ENCODE assay signal across 15 mouse cellular contexts in the genomic region with DNA sequence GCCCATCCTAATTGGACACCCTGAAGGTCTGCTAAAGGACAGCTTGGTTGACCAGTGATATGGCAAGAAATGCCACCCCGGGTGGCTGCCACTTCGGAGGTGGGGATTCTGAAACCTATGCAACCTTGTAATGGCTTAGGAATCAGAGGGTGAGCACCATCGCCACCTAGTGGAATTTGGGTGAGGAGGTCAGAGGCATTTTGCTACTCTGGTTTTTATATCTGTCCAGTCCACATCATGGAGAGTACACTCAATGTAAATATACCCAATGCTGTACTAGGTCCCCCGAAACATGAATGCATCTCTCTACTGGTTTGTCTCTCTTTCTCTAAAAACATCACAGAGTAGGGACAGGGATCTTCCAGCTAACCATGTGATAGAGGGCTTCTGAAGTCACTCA. TPM values are rescaled to one million over a fixed set of nuclear protein-coding genes. Genes with fewer than 3 reads are reported as not detected.
DNase-seq lines count a peak whose midpoint lies in the region; ATAC-seq and TF ChIP-seq lines count a peak whose summit lies in the region.
"Not testable (repeated sequence)": the region's sequence is repeated elsewhere in the genome, so short reads cannot be mapped to it uniquely, and the experiment has no call there.
"Had no signal": no experiment of that assay in that cellular context is flagged by ENCODE, and none has a peak within 500 bp of the region (broad histone marks: within the 10 kb centered on the region; RNA-seq: fewer than 3 reads in every experiment).

No protein-coding gene starts in this region.

- intact Hi-C loops in gastrocnemius, adult 2 months (cut with DNase I); left cerebral cortex, adult 2 months (cut with DNase I): not testable (repeated sequence)

- H3K4me1 ChIP-seq in MEL (ENCODE audit: control insufficient read depth in 1 of 2, insufficient read depth in 2 of 2, low read length in 2 of 2): not testable (repeated sequence)

- TF ChIP-seq POLR2A in MEL (IDR thresholded peaks at IDR 0.05; ENCODE audit: control insufficient read depth in 1 of 2, insufficient read depth in 1 of 2, low read depth in 1 of 2, low read length in 2 of 2, poor library complexity in 1 of 2): not testable (repeated sequence)

- H3K27me3 ChIP-seq in MEL (ENCODE audit: control insufficient read depth in 1 of 2, insufficient read depth in 2 of 2, low read length in 2 of 2): not testable (repeated sequence)

- DNase-seq in MEL (ENCODE audit: low read depth, low spot score): peak; percentile 3
- peak; percentile 20 for DNase-seq in cerebellum, adult 9-10 months
- not testable (repeated sequence) for DNase-seq in gastrocnemius, adult 2 months; left cerebral cortex, adult 2 months (ENCODE audit: extremely low spot score in 1 of 2, low spot score in 2 of 2)
- DNase-seq in induced T-regulatory cell, adult 2 months (ENCODE audit: low read depth): peak; percentile 27
- DNase-seq in retina, embryonic 14.5 days (ENCODE audit: low spot score): peak; percentile 39

- TF ChIP-seq CTCF in MEL (IDR thresholded peaks at IDR 0.05 in 2 of 3, conservative IDR thresholded peaks at IDR 0.05 in 1 of 3; ENCODE audit: control insufficient read depth in 1 of 3, insufficient read depth in 1 of 3, low read depth in 2 of 3, low read length in 3 of 3, poor library complexity in 1 of 3, severe bottlenecking in 1 of 3): peak; percentile 5 to 22 (median 7); a peak in 2 of 6 replicates
- TF ChIP-seq CTCF in gastrocnemius, adult 2 months (IDR thresholded peaks at IDR 0.05): peak; percentile 59
- TF ChIP-seq CTCF in left cerebral cortex, adult 2 months (IDR thresholded peaks at IDR 0.05): peak; percentile 52

- not testable (repeated sequence) for H3K9ac ChIP-seq in MEL (ENCODE audit: control insufficient read depth, low read depth, low read length, poor library complexity, severe bottlenecking)

- H3K27ac ChIP-seq in MEL (ENCODE audit: control insufficient read depth, low read depth, low read length); gastrocnemius, adult 2 months; left cerebral cortex, adult 2 months: not testable (repeated sequence)

- not testable (repeated sequence) for H3K36me3 ChIP-seq in MEL (ENCODE audit: control insufficient read depth in 1 of 2, insufficient read depth in 2 of 2, low read length in 2 of 2)

- H3K4me3 ChIP-seq in MEL (ENCODE audit: control insufficient read depth in 1 of 2, insufficient read depth in 1 of 2, low read depth in 2 of 2, low read length in 2 of 2); gastrocnemius, adult 2 months; left cerebral cortex, adult 2 months: not testable (repeated sequence)

- peak; percentile 57; the same call in 1 of the 2 replicates for ATAC-seq in megakaryocyte, adult 5-6 weeks (ENCODE audit: poor library complexity, severe bottlenecking)

- TF ChIP-seq EP300 in MEL (IDR thresholded peaks at IDR 0.05; ENCODE audit: low read depth in 1 of 2, low read length in 2 of 2): not testable (repeated sequence)

- H3K79me2 ChIP-seq in MEL (ENCODE audit: control insufficient read depth, insufficient read depth, low read length, poor library complexity): not testable (repeated sequence)

- not testable (repeated sequence) for TF ChIP-seq RAD21 in MEL (IDR thresholded peaks at IDR 0.05; ENCODE audit: low read depth, low read length)

- H3K9me3 ChIP-seq in MEL (replicated peaks; ENCODE audit: insufficient read depth, low read length): not testable (repeated sequence)

RNA-seq across cellular contexts. Expression of gene Apol9a, which starts 1.8 kb away (rescaled TPM):
- not detected in 2 replicates for total RNA-seq in MEL (2012; rRNA removed)
- polyA plus RNA-seq in MEL (2012; ENCODE audit: insufficient read depth in 1 of 2, insufficient read length in 2 of 2, low read depth in 1 of 2, low replicate concordance in 2 of 2, missing spikeins in 1 of 2): not detected
- not detected for total RNA-seq in gastrocnemius, adult 2 months (2021)
- total RNA-seq in left cerebral cortex, adult 2 months (2021): not detected
- total RNA-seq in megakaryocyte, adult 5-6 weeks (2015): not detected in 2 replicates
- 0.04 TPM in 1 of 2 replicates, not detected in the other for total RNA-seq in megakaryocyte, adult 5-6 weeks (2017)
- total RNA-seq: gastrocnemius, postnatal 10 days; layer of hippocampus, postnatal 14 days had no signal
- polyA plus RNA-seq: forebrain, embryonic 10.5 days; hindbrain, embryonic 14.5 days; midbrain, embryonic 16.5 days; stomach, embryonic 16.5 days had no signal

RNA-seq across cellular contexts. Expression of gene Apol7a, which starts 13.8 kb away (rescaled TPM):
- total RNA-seq in MEL (2012; rRNA removed): not detected in 2 replicates
- polyA plus RNA-seq in MEL (2012; ENCODE audit: insufficient read depth in 1 of 2, insufficient read length in 2 of 2, low read depth in 1 of 2, low replicate concordance in 2 of 2, missing spikeins in 1 of 2): not detected
- 1 to 10 TPM in 1 of 2 experiments, under 1 TPM in 1; 0.31 to 1.2 TPM for total RNA-seq in gastrocnemius, adult 2 months (2021)
- total RNA-seq in left cerebral cortex, adult 2 months (2021): under 1 TPM; 0.30 to 0.32 TPM
- not detected in 2 replicates for total RNA-seq in megakaryocyte, adult 5-6 weeks (2015)
- not detected in 2 replicates for total RNA-seq in megakaryocyte, adult 5-6 weeks (2017)
- total RNA-seq: layer of hippocampus, postnatal 14 days had no signal
- polyA plus RNA-seq: forebrain, embryonic 10.5 days; hindbrain, embryonic 14.5 days; midbrain, embryonic 16.5 days had no signal

RNA-seq across cellular contexts. Expression of gene Apol7b, which starts 34.6 kb away (rescaled TPM):
- not detected in 2 replicates for total RNA-seq in MEL (2012; rRNA removed)
- not detected for polyA plus RNA-seq in MEL (2012; ENCODE audit: insufficient read depth in 1 of 2, insufficient read length in 2 of 2, low read depth in 1 of 2, low replicate concordance in 2 of 2, missing spikeins in 1 of 2)
- total RNA-seq in gastrocnemius, adult 2 months (2021): under 1 TPM; 0.20 to 0.99 TPM
- not detected for total RNA-seq in left cerebral cortex, adult 2 months (2021)
- total RNA-seq in megakaryocyte, adult 5-6 weeks (2015): 0.54 TPM in 1 of 2 replicates, not detected in the other
- total RNA-seq in megakaryocyte, adult 5-6 weeks (2017): 4.8 TPM in 1 of 2 replicates, not detected in the other
- total RNA-seq: layer of hippocampus, postnatal 14 days had no signal
- polyA plus RNA-seq: embryonic facial prominence, embryonic 14.5 days; forebrain, embryonic 10.5 days; hindbrain, embryonic 14.5 days; midbrain, embryonic 16.5 days; neural tube, embryonic 13.5 days had no signal

Comparison
In these comparisons a context has a peak if more than half of its experiments do, and no peak if none do; other contexts are left out.
1. CTCF ChIP-seq: peak in every context shown above with its lines; median percentile 59 in gastrocnemius, adult 2 months; 52 in left cerebral cortex, adult 2 months; 7 in MEL.